Mouse (Mus musculus) urinary bladder, postnatal 36 days (tissue): Measurements from ENCODE around the gene Ino80d.

ENCODE experiments used
- DNase-seq, 2 experiments: peaks; one replicate each; pipeline ENCODE4 v3.0.0; 2022; ENCODE audit warnings: low spot score in 2 of 2, mixed read lengths in 1 of 2

The Ino80d gene

DNA sequence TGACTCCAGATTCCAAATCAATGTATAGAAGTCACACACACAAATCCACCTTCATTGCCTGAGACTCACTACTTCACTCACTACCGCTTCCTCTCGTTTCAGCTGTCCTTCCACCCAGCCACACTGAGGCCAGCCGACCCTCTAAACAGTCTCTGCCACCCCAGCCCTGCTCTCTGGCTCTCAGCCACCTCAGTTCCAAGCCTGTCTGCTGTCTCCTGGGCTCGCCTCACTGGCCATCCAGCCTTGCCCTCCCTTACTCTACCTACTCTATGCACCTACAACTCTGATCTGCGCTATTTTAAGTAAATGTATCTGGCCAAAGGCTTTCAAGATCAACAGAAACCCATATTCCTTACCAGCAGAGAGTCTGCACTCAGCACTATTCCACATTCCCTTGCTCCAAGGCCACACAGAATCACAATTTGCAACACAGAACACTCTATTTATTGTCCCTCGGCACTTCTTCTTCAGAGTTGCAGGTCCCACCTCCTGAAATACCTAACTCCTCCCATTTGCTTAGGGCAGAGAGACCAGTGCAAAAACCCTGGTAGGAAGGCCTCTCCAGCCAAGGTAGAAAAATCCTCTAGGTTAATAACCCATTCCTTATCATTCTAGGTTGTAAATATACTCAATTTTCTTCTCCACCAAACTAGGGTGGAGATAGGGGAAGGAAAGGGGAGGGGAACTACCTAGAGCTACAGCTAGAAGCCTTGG lies 6.7 kb downstream of the Ino80d start:
- DNase-seq = no peak

DNA sequence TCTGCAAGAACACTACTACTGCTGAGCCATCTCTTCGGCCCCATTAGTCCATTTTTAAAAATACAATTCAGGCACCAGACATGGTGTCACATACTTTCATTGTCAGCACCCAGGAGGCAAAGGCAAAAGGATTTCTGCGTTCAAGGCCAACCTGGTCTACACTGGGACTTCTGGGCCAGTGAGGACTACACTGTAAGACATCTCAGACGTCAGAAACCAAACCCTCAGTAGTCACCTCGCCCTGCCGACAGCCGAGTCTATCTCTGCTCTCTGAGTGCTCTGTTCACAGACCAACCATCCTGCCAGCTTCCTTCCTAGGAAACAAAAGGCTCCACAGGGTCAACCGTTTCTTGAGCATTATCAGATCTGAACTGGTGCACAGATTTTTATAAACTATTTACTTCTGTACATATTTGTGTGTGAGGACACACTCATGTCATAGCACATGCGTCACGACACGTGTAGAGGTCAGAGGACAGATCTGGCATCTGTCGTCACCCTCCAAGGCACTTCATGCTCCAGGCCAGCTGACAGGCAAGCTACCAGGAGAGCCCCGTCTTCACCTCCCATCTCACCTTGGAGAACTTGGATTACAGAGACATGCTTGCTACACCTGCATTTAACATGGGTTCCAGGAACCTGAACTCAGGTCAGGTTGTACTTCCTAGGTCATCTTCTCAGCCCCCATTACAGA lies 11.6 kb downstream of the Ino80d start:
- DNase-seq = no peak

DNA sequence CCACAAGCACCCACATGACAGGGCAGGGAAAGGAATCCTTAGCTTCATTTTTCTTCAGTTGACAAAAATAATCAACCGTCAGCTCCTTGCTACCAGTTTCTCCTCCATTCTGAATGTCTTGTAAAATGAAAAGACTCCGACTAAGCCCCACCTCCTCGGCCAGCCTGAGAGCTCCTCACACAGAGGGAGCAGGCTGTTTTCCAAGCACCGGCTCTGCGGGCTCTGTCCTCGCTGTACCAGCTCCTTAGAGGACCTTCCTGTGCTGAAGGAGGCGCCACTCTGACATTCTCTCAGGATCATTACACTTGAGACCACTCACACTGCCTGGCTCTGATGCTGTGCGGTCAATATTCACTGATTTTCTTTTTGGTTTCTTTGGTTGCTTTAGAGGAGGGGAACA lies 14.3 kb downstream of the Ino80d start:
- DNase-seq = no peak

DNA sequence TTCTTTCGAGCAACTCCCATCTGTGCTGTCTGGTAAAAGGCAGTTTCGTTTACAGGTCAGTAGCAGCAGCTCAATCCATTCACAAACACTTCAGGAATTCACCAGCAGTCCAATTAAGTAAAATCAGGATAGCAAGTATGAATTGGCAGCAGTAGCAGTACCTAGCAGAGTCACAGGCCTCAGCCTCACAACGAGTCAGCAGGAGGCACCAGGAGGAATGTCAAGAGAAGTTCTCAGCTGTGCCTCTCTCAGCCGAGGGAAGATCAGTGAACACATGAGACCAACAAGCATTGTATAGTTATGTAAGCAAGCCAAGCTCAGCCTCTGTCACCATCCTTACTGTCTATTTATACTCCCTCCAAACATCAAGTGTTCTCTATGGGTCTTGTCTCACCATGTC lies 15.6 kb downstream of the Ino80d start:
- DNase-seq = no peak

DNA sequence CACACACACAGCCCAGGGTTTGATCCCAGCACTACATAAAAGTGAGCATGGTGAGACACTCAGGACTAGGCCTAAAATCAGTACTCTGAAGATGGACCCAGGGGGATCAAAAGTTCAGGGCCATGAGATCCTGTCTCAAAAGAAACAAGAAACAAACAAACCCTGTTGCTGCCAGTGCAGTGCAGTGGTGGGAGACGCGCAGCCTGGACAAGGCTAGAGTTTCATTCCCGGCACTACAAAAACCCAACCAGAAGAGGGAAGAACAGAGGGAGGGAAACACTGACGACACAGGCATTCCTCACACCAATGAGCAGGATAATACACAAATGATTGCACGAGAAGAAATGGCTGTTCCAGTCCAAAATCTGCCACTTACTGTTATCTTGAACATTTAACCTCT lies 18.4 kb downstream of the Ino80d start:
- DNase-seq = no peak

DNA sequence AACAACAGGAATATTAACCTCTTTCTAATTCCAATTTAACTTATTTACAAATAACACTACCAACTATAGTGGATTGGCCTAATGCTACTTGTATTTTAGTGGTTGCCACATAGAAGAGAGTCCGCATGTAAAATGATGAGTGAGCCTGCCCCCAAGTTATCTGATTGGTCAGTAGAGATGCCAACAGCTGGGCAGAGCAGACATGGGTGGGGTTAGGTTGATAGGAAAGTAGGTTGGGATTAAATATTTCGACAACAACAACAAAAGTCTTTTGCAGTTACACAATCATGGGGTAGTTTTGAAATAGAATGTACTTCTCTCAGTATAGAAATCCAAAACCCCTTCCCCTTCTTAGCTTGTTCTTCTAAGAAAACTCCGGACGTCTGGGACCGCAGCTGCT lies 24.7 kb downstream of the Ino80d start:
- no peak for DNase-seq

DNA sequence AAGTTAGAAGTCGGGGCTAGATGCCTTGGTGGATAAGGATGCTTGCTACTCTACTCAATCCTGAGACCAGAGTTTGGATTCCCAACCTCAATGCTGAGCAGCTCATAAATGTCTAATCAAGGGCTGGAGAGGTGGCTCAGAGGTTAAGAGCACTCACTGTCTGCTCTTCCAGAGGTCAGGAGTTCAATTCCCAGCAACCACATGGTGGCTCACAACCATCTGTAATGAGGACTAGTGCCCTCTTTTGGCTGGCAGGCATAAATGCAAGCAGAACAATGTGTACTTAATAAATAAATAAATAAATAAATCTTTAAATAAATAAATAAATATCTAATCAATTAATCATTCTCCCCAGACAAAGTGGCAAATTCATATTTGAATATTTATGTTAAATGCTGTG lies 25.9 kb downstream of the Ino80d start:
- no peak for DNase-seq

DNA sequence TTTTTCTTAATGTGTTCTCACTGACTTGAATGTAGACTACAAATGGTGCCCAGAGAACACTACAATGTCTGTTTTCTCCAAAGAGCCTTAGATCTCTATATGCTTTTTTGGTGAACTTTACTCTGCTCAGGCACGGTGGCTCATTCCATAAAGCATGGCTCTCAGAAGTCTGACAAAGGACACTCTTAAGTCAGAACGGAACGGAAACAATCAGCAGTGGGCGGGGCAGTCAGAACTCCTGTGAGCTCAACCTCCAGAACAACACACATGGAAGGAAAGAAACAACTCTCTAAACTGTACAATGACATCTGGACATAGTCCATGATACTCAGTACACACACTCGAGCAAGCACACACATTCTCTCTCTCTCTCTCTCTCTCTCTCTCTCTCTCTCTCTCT lies 34.2 kb downstream of the Ino80d start:
- no peak for DNase-seq

DNA sequence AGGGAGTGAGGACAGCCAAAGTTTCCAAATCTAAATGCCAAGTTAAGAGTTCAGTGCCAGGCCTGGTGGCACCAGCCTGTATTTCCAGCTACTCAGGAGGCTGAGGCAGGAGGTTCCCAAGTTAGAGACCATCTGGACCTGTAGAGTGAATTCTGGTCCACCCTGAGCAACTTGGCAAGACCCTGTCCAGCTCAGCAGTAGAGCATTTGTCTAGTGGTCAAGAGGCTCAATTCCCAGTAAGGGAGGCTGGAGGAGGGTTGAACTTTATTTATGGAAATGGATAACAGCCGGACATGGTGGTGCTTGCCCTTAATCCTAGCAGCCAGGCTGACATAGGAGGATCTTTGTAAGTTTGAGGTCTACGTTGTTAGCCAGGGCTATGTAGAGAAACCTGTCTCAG lies 38.1 kb downstream of the Ino80d start:
- no peak for DNase-seq

DNA sequence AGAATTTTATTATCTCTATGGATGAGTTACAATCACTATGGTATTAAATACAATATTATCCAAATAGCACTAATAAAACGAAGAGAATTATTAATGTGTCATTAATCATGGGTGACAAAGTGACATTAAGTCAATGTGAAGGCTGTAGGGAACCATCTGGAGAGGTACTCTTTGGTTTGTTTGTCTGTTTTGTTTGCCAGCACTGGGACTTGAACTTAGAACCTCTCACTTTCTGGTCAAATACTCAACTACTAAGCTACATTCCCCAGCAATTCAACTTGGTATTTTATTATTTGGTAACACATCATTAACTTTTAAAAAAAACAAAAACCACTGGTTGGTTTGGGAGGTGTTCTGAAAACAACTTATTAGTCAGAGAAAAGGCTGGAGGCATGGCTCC lies 43.1 kb downstream of the Ino80d start:
- DNase-seq = no peak

DNA sequence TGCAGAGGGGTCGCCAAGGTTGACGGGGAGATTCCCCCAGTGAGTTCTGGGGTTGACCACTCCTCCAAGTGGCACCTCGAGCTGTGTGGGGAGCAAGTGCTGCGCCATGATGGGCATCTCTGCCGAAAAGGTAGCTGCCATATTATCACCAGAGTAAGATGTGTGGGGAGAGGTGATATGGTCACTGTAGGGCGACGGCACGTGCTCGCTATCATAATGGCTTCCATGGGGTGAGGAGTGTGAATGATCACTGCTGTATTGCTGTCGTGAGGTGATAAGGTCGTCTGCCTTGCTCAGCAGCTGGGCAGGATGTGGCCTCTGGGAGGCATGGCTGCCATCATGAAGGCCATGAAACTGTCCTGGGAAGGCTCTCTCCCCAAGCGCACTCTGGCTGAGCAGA lies 56.1 kb downstream of the Ino80d start:
- no peak for DNase-seq

DNA sequence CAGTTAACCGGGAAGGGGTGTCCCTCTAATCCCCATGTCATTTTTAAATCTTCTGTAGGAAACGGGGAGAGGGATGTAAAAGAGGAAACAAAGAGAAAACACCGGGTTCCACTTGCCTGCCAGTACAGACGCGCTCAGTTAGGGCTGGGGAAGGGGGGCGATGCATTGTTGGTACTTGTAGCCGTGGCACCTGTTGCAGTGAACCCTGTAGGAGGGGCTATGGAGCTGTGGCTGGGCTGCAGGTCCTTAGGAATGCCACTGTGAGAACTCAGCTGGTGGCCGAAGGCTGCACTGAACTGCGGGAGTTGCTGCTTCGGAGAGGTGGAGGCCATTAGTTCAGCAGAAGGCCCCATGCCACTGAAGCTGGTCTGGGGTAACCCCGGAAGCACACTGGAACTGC lies 56.6 kb downstream of the Ino80d start:
- DNase-seq = no peak

DNA sequence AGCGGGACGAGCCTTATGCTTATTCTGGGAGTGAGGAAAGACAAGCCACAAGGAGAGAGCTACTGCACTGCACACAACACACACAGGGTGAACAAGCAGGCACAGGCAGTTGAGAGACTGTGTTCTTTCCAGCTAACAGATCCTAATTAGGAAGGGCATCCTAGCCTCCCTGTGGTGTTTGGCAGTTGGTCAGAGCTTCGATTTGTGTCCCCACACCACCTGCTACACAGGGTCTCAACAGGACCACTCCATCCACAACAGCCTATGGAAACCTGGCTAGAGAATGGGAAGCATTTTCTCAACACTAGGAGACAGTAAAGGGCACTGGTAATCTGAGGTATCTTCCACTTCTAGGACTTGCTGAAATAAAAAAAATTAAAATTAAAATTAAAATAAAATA lies 57.1 kb downstream of the Ino80d start:
- no peak for DNase-seq

DNA sequence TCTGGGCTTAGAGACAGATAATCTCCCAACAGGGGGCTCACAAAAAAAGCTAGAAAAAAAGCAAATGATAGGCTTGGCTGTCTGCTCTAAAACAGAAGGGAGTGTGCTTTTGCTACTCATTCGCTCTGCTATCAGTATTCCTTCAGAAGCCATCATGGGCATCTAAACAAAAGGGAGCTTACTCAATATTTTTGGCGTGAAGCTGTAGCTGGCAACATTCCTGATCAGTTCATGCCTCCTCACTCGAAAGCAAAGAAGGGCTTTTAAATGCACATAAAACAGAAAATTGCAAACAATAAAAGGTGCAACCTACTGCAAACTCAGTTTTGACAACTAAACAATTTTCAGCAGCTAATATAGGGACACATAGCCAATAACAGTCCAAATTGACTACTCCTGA lies 59.1 kb downstream of the Ino80d start:
- peak in 1 of 2 experiments; percentile 31 for DNase-seq

DNA sequence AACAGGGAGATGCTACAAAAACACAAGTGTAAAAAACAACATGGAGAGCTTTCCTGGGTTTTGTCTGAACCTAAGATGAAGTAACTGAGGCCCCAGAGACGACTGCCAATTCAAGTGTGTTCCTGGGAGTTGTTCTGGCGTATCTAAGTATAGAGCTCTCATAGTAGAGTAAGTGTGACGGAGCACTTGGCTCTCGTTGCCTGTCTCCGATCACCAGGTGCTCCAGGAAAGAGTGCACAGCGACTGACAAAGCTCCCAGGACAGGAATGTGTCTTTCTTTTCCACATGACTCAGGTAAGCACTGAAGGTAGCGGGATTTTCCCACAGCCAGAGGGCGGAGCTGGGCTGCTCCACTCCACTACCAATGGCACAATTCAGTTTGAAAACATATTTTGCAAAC lies 63.6 kb downstream of the Ino80d start:
- DNase-seq = no peak

DNA sequence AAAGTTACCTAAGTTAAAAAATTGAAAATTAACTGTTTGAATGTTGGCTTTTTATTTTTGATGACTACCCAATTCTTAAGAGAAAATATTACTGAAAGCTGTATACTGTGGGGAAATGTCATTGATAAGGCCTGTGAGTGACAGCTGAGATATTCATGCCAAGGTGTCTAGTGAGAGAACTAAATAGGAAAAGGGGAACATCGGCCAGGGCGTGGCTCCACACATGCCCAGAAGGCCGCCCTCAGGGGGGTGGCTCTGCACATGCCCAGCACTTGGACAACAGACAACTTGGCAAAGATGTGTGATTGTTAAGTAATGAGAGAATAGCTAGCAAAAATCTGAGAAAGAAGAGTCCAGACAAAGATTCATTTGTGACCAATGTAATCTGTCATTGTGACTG lies 64.5 kb downstream of the Ino80d start:
- DNase-seq = peak in 1 of 2 experiments; percentile 27

DNA sequence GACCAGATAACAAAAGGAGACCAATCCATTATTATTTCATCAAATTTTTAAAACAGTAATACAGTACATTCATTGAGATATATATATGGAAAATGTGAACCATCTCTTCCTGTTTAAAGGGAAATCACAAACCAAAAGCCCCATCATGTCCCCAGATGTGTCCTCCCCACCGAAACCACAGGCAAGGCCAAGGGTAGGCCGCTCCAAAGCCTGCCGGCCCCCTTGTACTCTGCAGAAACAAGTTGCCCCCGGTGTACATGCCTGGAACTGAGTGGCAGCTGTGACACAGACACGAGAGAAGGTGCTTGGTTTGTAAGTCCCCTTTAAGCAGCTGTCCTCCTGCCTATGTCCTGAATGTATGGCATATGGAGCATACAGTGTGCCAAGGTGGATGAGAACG lies 66.5 kb downstream of the Ino80d start:
- no peak for DNase-seq

DNA sequence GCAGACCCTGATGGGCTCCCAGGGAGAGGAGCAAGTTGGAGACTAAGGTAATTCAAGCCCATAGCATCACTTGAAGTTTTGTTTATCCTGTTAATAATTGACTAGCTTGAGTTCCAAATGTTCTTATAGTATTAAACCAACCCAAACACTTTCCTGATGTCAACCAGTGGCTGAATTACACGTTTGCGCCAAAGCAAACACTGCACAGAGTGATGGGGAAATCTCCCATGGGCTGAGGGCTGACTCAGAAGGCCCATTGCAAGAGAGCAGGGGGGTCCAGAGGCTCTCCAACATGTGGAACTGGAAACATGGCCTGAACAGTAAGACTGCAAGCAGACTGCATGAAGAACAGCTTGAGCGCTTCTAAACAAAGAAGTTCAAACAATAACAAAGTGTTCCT lies 81.5 kb downstream of the Ino80d start:
- no peak for DNase-seq

DNA sequence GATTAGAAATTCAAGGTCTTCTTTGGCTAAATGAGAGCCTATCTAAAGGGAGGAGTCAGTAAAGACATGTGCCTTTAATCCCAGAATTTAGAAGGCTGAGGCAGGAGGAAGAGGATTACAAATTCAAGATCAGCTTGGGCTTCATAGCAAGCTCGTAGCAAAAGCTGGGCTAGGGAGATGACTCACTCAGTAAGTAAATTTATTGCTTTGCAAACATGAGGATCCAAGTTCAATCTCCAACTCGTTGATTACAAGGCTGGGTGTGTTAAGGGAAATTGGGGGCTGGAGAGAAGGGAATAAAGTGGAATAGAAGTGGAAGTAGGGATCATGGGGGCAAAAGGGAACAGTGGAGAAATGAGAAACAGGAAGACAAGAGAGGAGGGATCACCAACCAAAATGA lies 94.6 kb downstream of the Ino80d start:
- DNase-seq = no peak

DNA sequence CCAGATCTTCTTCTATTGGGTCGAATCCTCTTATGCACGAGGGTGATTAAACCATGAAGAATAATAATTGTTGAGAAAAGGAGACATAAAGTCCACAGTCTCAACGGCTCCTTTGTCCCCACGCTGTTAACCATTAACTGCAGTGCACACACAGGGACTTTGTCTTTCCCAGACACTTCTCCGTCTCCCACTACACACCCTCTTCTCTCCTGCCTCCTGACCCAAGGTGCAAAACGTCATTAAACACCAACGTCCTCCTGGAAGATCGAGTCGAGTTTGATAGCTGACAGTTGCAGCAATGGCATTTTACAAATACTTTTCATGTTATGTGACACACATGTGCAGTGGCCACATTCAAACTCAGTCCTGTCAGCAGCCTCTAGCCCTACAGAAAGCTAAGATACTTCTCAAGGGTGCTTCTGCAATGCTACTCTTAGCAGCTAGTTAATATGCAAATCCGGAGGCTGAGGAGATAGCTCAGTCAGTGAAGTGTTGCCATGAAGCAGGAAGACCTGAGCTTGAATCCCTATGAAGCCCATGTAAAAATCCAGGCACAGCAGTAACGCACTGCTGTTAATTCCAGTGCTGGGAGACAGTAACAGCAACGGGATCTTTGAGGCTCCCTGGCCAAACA lies 109.3 kb downstream of the Ino80d start:
- no peak for DNase-seq

DNA sequence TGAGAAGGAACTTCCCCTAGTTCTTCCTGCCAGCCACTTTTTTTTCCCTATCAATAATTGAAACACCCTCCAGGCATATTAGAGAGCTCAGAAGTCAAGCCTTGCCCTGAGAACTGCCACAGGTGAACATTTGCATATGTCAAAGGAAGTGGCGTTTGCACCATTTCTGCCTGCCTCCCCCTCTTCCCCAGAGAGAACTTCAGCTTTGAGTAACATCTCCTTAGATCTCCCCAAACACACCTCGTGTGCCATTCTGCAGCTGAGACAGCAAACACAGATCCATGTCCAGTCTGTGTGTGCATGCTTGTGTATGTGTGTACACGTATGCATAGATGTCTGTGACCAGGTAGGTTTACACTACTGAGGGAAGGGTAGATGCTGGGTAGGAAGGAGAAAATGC lies 112.6 kb downstream of the Ino80d start:
- no peak for DNase-seq

DNA sequence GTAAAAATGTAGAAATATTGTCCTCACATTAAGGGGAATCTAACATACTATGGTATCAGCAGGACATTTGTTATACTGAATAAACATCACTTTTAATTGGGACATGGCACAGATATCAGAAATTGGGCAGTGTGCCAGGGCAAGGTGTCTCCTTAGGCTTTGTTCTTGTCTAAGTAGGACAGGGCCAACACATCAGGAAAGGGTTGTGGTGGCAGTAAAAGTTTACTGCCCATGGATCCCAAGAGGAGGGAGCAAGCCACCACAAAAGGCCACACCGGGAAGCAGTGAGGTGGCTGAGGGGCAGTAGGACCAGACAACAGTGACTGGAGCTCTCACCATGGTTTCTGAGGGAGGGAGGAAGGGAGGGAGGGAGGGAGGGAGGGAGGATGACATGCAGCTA lies 121.1 kb downstream of the Ino80d start:
- no peak for DNase-seq

DNA sequence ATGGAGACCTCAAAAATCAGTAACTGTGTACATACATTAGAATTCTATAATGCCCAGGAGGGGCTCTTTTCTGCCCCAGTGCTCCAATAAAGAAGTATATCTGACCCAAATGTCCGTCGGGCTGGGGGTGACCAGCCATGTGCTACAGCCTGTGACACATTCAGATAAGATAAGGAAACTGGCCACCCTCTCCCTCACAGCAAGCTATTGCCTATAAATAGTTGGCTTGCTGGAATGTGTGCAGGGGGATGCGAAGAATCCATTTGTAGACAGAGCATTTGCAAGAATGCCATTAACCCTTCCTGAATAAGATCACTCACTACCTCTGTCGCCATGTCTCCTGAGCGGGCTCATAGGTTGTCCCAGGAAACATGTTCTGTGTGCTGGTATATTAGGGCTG lies 121.8 kb downstream of the Ino80d start:
- DNase-seq = no peak
